Mouse (Mus musculus) kidney, adult 2 months (tissue): ENCODE data around the gene 4930469K13Rik.

Experiments
- CTCF ChIP-seq: fragments of 200-500 bp; conservative IDR thresholded peaks from 2 replicates; pipeline ENCODE4 v1.5.1; 2011; ENCODE audit warnings: low read depth, mild to moderate bottlenecking, control low read depth, low read length, moderate library complexity, mixed read lengths; ENCODE audit not compliant: insufficient read depth, insufficient read length
- POLR2A ChIP-seq: fragments of 200-500 bp; IDR thresholded peaks from one replicate; pipeline ENCODE4 v1.6.1; 2011; ENCODE audit warnings: low read depth, low read length, control low read depth

DNA sequence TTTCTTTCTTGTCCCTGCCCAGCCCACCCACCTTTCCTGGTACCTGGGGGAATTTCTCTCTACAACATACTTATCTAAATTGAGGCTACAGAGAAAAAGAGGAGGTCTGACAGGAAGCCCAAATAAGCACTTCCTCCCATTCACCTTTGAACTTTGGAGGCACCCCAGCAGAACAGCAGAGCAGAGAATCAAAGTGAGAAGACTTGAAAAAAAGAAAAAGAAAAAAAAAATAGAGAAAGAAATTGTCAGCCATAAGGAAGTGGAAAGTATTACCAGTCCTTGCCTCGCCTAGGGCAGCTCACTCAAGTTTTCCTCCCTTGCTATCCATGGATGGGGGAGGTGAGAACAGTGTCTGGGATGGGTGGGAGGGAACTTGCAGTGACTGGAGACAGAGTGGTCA lies 55.5 kb downstream of the 4930469K13Rik start:
- no peak for TF ChIP-seq CTCF
- TF ChIP-seq POLR2A = no peak
